Mouse (Mus musculus): Measurements from ENCODE around the gene Gm45837. TPM values are rescaled to one million over a fixed set of nuclear protein-coding genes. Genes with fewer than 3 reads are reported as not detected.

Gene Gm45837
- total and polyA plus RNA-seq, 3 experiments, result 1.2 TPM; not detected in 2

- H3K4me1 ChIP-seq (ENCODE audit: control insufficient read depth in 1 of 2, insufficient read depth in 2 of 2, low read length in 2 of 2), result no peaks in the 10 kb centered on the region
- H3K9ac ChIP-seq (ENCODE audit: control insufficient read depth, low read depth, low read length, poor library complexity, severe bottlenecking), result no peak overlapping the region
- no peak overlapping the region for H3K27ac ChIP-seq (ENCODE audit: control insufficient read depth, low read depth, low read length)
- TF ChIP-seq E2F4 (IDR thresholded peaks at IDR 0.05; ENCODE audit: borderline replicate concordance, low read depth, low read length) (no peak), TCF12 (IDR thresholded peaks at IDR 0.05; ENCODE audit: low read depth, low read length) (no peak), MXI1 (IDR thresholded peaks at IDR 0.05; ENCODE audit: low read depth, low read length) (no peak), MAX (IDR thresholded peaks at IDR 0.05; ENCODE audit: low read length) (no peak), TBP (IDR thresholded peaks at IDR 0.05; ENCODE audit: low read depth, low read length) (no peak), SIN3A (IDR thresholded peaks at IDR 0.05; ENCODE audit: low read length) (no peak), POLR2AphosphoS5 (IDR thresholded peaks at IDR 0.05; ENCODE audit: borderline replicate concordance, low read depth, low read length) (no peak), MEF2A (IDR thresholded peaks at IDR 0.05; ENCODE audit: extremely low read depth, insufficient replicate concordance, low read depth, low read length, poor library complexity, severe bottlenecking) (no peak), KAT2A (conservative IDR thresholded peaks at IDR 0.05; ENCODE audit: low read depth, low read length) (no peak), ETS1 (IDR thresholded peaks at IDR 0.05; ENCODE audit: low read depth, low read length) (no peak), BHLHE40 (IDR thresholded peaks at IDR 0.05; ENCODE audit: borderline replicate concordance, low read depth, low read length) (no peak), ZNF384 (IDR thresholded peaks at IDR 0.05; ENCODE audit: low read depth, low read length) (no peak), CHD1 (IDR thresholded peaks at IDR 0.05; ENCODE audit: low read depth, low read length) (no peak), RAD21 (IDR thresholded peaks at IDR 0.05; ENCODE audit: low read depth, low read length) (no peak), JUND (IDR thresholded peaks at IDR 0.05; ENCODE audit: low read depth, low read length) (no peak), CTCF (IDR thresholded peaks at IDR 0.05 in 2 of 3, conservative IDR thresholded peaks at IDR 0.05 in 1 of 3; ENCODE audit: control insufficient read depth in 1 of 3, insufficient read depth in 1 of 3, low read depth in 2 of 3, low read length in 3 of 3, poor library complexity in 1 of 3, severe bottlenecking in 1 of 3) (no peak), TAL1 (IDR thresholded peaks at IDR 0.05; ENCODE audit: low read length) (no peak), MYC (IDR thresholded peaks at IDR 0.05; ENCODE audit: low read depth, low read length) (no peak), UBTF (IDR thresholded peaks at IDR 0.05; ENCODE audit: borderline replicate concordance, insufficient read depth, low read depth, low read length) (no peak), GATA1 (IDR thresholded peaks at IDR 0.05; ENCODE audit: low read depth, low read length) (no peak)
- no peaks in the 10 kb centered on the region for H3K9me3 ChIP-seq (replicated peaks; ENCODE audit: insufficient read depth, low read length)
- H3K27me3 ChIP-seq (ENCODE audit: control insufficient read depth in 1 of 2, insufficient read depth in 2 of 2, low read length in 2 of 2), result no peaks in the 10 kb centered on the region
- no peak overlapping the region for H3K4me3 ChIP-seq (ENCODE audit: control insufficient read depth in 1 of 2, insufficient read depth in 1 of 2, low read depth in 2 of 2, low read length in 2 of 2)
- H3K79me2 ChIP-seq (ENCODE audit: control insufficient read depth, insufficient read depth, low read length, poor library complexity), result no peaks in the 10 kb centered on the region
- no peak for DNase-seq (ENCODE audit: low read depth, low spot score)
- H3K36me3 ChIP-seq (ENCODE audit: control insufficient read depth in 1 of 2, insufficient read depth in 2 of 2, low read length in 2 of 2), result no peaks in the 10 kb centered on the region; a peak in 1 of 4 replicates
These were observed 24.7 kb upstream of the Gm45837 start for GRCm38 (mm10) chr7:101385866-101386452.

- Histone ChIP-seq H3K79me2 (ENCODE audit: control insufficient read depth, insufficient read depth, low read length, poor library complexity) (no peaks in the 10 kb centered on the region), H3K4me1 (ENCODE audit: control insufficient read depth in 1 of 2, insufficient read depth in 2 of 2, low read length in 2 of 2) (no peaks in the 10 kb centered on the region), H3K27ac (ENCODE audit: control insufficient read depth, low read depth, low read length) (no peak overlapping the region), H3K9ac (ENCODE audit: control insufficient read depth, low read depth, low read length, poor library complexity, severe bottlenecking) (no peak overlapping the region), H3K36me3 (ENCODE audit: control insufficient read depth in 1 of 2, insufficient read depth in 2 of 2, low read length in 2 of 2) (no peaks in the 10 kb centered on the region; a peak in 1 of 4 replicates), H3K4me3 (ENCODE audit: control insufficient read depth in 1 of 2, insufficient read depth in 1 of 2, low read depth in 2 of 2, low read length in 2 of 2) (no peak overlapping the region), H3K9me3 (replicated peaks; ENCODE audit: insufficient read depth, low read length) (no peaks in the 10 kb centered on the region), H3K27me3 (ENCODE audit: control insufficient read depth in 1 of 2, insufficient read depth in 2 of 2, low read length in 2 of 2) (no peaks in the 10 kb centered on the region)
- no peak for DNase-seq (ENCODE audit: low read depth, low spot score)
- TF ChIP-seq SMC3 (IDR thresholded peaks at IDR 0.05; ENCODE audit: low read depth, low read length), result no peak
- TF ChIP-seq NELFE (IDR thresholded peaks at IDR 0.05; ENCODE audit: low read depth, low read length), result no peak
These were observed 21.4 kb upstream of the Gm45837 start for GRCm38 (mm10) chr7:101389256-101389655.

Measured in MEL (cell line).